Mouse (Mus musculus): ENCODE data around the gene Inhbe.

Gene Inhbe

GRCm38 (mm10) chr10:127343029-127343428 lies 11.2 kb downstream of the Inhbe start:
- DNase-seq, result no peak

GRCm38 (mm10) chr10:127341891-127342639 lies 12.1 kb downstream of the Inhbe start, which contains the start of gene Gli1:
Gli1 (minus strand) TSS chr10:127341974.
- peak; percentile 92 for DNase-seq

GRCm38 (mm10) chr10:127341360-127341690 lies 12.9 kb downstream of the Inhbe start:
- no peak for DNase-seq

- DNase-seq, result no peak
These were observed 13.4 kb downstream of the Inhbe start for GRCm38 (mm10) chr10:127340577-127341359.

- DNase-seq, result no peak
These were observed 14.3 kb downstream of the Inhbe start for GRCm38 (mm10) chr10:127339683-127340576.

- DNase-seq, result peak; percentile 88
These were observed 15.1 kb downstream of the Inhbe start for GRCm38 (mm10) chr10:127338930-127339682.

GRCm38 (mm10) chr10:127337536-127338099 lies 16.6 kb downstream of the Inhbe start:
- no peak for DNase-seq

GRCm38 (mm10) chr10:127336952-127337351 lies 17.3 kb downstream of the Inhbe start:
- no peak for DNase-seq

GRCm38 (mm10) chr10:127335271-127335670 lies 18.9 kb downstream of the Inhbe start:
- no peak for DNase-seq

- DNase-seq, result peak; percentile 61
These were observed 21.1 kb downstream of the Inhbe start for GRCm38 (mm10) chr10:127333152-127333551.

GRCm38 (mm10) chr10:127332211-127332874 lies 21.9 kb downstream of the Inhbe start:
- no peak for DNase-seq

GRCm38 (mm10) chr10:127330212-127330611 lies 24.0 kb downstream of the Inhbe start:
- no peak for DNase-seq

- DNase-seq, result no peak
These were observed 26.6 kb downstream of the Inhbe start for GRCm38 (mm10) chr10:127327461-127328145.

- no peak for DNase-seq
These were observed 27.4 kb downstream of the Inhbe start for GRCm38 (mm10) chr10:127326828-127327227.

GRCm38 (mm10) chr10:127326017-127326801 lies 28.0 kb downstream of the Inhbe start:
- peak; percentile 74 for DNase-seq

GRCm38 (mm10) chr10:127325454-127326016 lies 28.7 kb downstream of the Inhbe start:
- peak; percentile 70 for DNase-seq

- DNase-seq, result peak; percentile 90
These were observed 29.7 kb downstream of the Inhbe start for GRCm38 (mm10) chr10:127324495-127324894.

GRCm38 (mm10) chr10:127323131-127323855 lies 30.9 kb downstream of the Inhbe start:
- DNase-seq, result peak; percentile 70

- DNase-seq, result peak; percentile 52
These were observed 31.5 kb downstream of the Inhbe start for GRCm38 (mm10) chr10:127322669-127323068.

Measured in thymus, postnatal 4 days (tissue).